7 mouse cellular contexts compared by ENCODE assay signal in the genomic region with DNA sequence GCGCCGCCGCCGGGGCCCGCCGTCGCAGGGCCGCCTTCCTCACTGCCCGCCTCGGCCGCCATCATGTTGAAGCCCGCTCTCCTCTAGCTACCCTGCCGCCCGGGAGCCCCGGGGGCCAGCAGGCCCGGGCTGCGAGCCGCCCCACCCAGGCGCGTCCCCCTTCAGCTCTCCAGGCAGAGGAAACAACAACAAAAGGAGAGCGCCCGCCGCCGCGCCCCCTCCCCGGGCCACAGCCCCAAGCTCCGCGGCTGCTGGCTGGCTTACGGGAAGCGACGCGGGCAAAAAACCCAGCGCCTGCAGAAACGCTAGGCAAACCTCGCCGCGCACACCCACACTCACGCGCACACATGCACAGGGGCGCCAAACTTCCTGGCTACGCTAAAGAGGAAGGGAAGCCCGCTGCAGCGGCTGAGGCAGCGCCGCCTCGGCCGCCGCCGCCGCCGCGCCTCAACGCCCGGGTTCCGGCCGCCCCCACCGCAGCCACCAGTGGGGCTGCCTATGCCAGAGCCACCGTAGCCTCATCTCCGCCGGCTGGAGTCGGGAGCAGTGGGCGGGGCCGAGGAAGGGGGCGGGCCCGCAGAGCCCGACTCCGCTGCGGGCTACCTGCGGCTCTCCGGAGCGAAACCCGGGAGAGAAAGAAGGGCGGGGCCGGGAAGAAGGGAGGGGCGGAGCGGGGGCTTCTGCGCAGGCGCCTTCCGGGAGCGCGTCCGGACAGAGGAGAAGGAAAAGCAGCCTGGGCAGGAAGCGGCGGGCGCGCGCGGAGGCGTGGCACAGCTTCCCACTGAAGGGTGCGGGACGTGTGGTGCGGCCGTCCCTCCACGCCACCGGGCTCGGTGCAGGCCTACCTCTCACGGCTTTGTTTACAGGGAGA. TPM values are rescaled to one million over a fixed set of nuclear protein-coding genes. Genes with fewer than 3 reads are reported as not detected.
DNase-seq lines count a peak whose midpoint lies in the region; ATAC-seq and TF ChIP-seq lines count a peak whose summit lies in the region.

Gene Rasa1 (minus strand): TSS at position 288 of the 871 bp plus-strand sequence.

- peak within 1 kb of the TSS; percentile 99 for H3K27ac ChIP-seq in embryonic facial prominence, embryonic 12.5 days
- peak within 1 kb of the TSS; percentile 98 for H3K27ac ChIP-seq in kidney, adult 2 months (ENCODE audit: insufficient read depth, low read depth, low read length)
- peak within 1 kb of the TSS; percentile 100 for H3K27ac ChIP-seq in limb, embryonic 12.5 days
- H3K27ac ChIP-seq in midbrain, embryonic 15.5 days: peak within 1 kb of the TSS; percentile 100
- peak within 1 kb of the TSS; percentile 89 for H3K27ac ChIP-seq in spleen, adult 2 months (ENCODE audit: insufficient read depth, low read length)

- H3K4me1 ChIP-seq in embryonic facial prominence, embryonic 12.5 days: no peaks in the 10 kb centered on the region
- H3K4me1 ChIP-seq in kidney, adult 2 months (ENCODE audit: control insufficient read depth, insufficient read depth, low read length): 0 out of 2 replicates have a peak, but pooled peaks cover 3% of the 10 kb centered on the region
- peaks cover 3% of the 10 kb centered on the region for H3K4me1 ChIP-seq in limb, embryonic 12.5 days (replicated peaks)
- peaks cover 13% of the 10 kb centered on the region for H3K4me1 ChIP-seq in midbrain, embryonic 15.5 days
- H3K4me1 ChIP-seq in spleen, adult 2 months (ENCODE audit: control insufficient read depth, insufficient read depth, insufficient read length): no peaks in the 10 kb centered on the region

- peak; percentile 96 for DNase-seq in adrenal gland, postnatal 25 days
- peak; percentile 100 for DNase-seq in heart, adult 11 months
- peak; percentile 98 for DNase-seq in kidney, adult 2 months
- peak; percentile 76 to 87 for DNase-seq in spleen, adult 2 months (ENCODE audit: low read depth in 1 of 2, low spot score in 2 of 2)

- peak; percentile 79 for TF ChIP-seq POLR2A in kidney, adult 2 months (IDR thresholded peaks at IDR 0.05; ENCODE audit: low read depth, low read length)
- peak; percentile 75 for TF ChIP-seq POLR2A in spleen, adult 2 months (IDR thresholded peaks at IDR 0.05; ENCODE audit: low read depth, low read length)

- H3K9me3 ChIP-seq in embryonic facial prominence, embryonic 12.5 days: no peaks in the 10 kb centered on the region
- no peaks in the 10 kb centered on the region for H3K9me3 ChIP-seq in limb, embryonic 12.5 days
- no peaks in the 10 kb centered on the region for H3K9me3 ChIP-seq in midbrain, embryonic 15.5 days

- TF ChIP-seq CTCF in kidney, adult 2 months (conservative IDR thresholded peaks at IDR 0.05; ENCODE audit: insufficient read depth, insufficient read length, low read depth, low read length): no peak
- no peak for TF ChIP-seq CTCF in spleen, adult 2 months (IDR thresholded peaks at IDR 0.05; ENCODE audit: extremely low read depth, insufficient read depth, insufficient read length, insufficient replicate concordance)

- no peaks in the 10 kb centered on the region for H3K36me3 ChIP-seq in embryonic facial prominence, embryonic 12.5 days
- H3K36me3 ChIP-seq in kidney, adult 2 months (ENCODE audit: control insufficient read depth, insufficient read depth, low read length): no peaks in the 10 kb centered on the region
- no peaks in the 10 kb centered on the region for H3K36me3 ChIP-seq in limb, embryonic 12.5 days
- no peaks in the 10 kb centered on the region for H3K36me3 ChIP-seq in midbrain, embryonic 15.5 days (replicated peaks)
- no peaks in the 10 kb centered on the region for H3K36me3 ChIP-seq in spleen, adult 2 months (ENCODE audit: control insufficient read depth, insufficient read depth, low read length)

- 1% methylated on average over 95 of the region's 97 CpGs for WGBS in embryonic facial prominence, embryonic 12.5 days
- WGBS in kidney, adult 2 months: under 1% methylated on average over 92 of the region's 97 CpGs
- under 1% methylated on average over 82 of the region's 97 CpGs for WGBS in limb, embryonic 12.5 days
- WGBS in midbrain, embryonic 15.5 days: under 1% methylated on average over 97 of the region's 97 CpGs
- WGBS in spleen, adult 2 months: under 1% methylated on average over 91 of the region's 97 CpGs

- peak within 1 kb of the TSS; percentile 89 for H3K9ac ChIP-seq in embryonic facial prominence, embryonic 12.5 days
- H3K9ac ChIP-seq in limb, embryonic 12.5 days (replicated peaks): peak within 1 kb of the TSS; percentile 95
- peak within 1 kb of the TSS; percentile 99 for H3K9ac ChIP-seq in midbrain, embryonic 15.5 days

- H3K4me3 ChIP-seq in embryonic facial prominence, embryonic 12.5 days: peak within 1 kb of the TSS; percentile 95
- H3K4me3 ChIP-seq in kidney, adult 2 months (ENCODE audit: insufficient read depth, low read depth, low read length): peak within 1 kb of the TSS; percentile 100
- peak within 1 kb of the TSS; percentile 99 for H3K4me3 ChIP-seq in limb, embryonic 12.5 days (replicated peaks)
- peak within 1 kb of the TSS; percentile 99 for H3K4me3 ChIP-seq in midbrain, embryonic 15.5 days
- peak within 1 kb of the TSS; percentile 98 for H3K4me3 ChIP-seq in spleen, adult 2 months (ENCODE audit: extremely low read depth, insufficient read depth, insufficient read length)

- H3K27me3 ChIP-seq in embryonic facial prominence, embryonic 12.5 days: no peaks in the 10 kb centered on the region
- no peaks in the 10 kb centered on the region for H3K27me3 ChIP-seq in kidney, adult 2 months (replicated peaks; ENCODE audit: control insufficient read depth, insufficient read depth, low read length)
- H3K27me3 ChIP-seq in limb, embryonic 12.5 days: no peaks in the 10 kb centered on the region
- no peaks in the 10 kb centered on the region for H3K27me3 ChIP-seq in midbrain, embryonic 15.5 days (replicated peaks)
- no peaks in the 10 kb centered on the region for H3K27me3 ChIP-seq in spleen, adult 2 months (ENCODE audit: control insufficient read depth, insufficient read depth, low read length)

- ATAC-seq in embryonic facial prominence, embryonic 12.5 days (ENCODE audit: insufficient number of reproducible peaks, insufficient read depth, low FRiP score, low TSS enrichment): peak; percentile 100
- peak; percentile 99 for ATAC-seq in limb, embryonic 12.5 days (ENCODE audit: insufficient number of reproducible peaks, insufficient read depth, low FRiP score, low TSS enrichment, low read depth)
- ATAC-seq in midbrain, embryonic 15.5 days (replicated peaks): peak; percentile 98

- H3K4me2 ChIP-seq in embryonic facial prominence, embryonic 12.5 days (replicated peaks): peak within 1 kb of the TSS; percentile 64
- peak within 1 kb of the TSS; percentile 66 for H3K4me2 ChIP-seq in limb, embryonic 12.5 days
- H3K4me2 ChIP-seq in midbrain, embryonic 15.5 days: peak within 1 kb of the TSS; percentile 67

RNA-seq across cellular contexts. Expression of gene Rasa1, which starts in this region (rescaled TPM):
- 52.2 and 60.0 TPM in 2 replicates for total RNA-seq in adrenal gland, postnatal 25 days (2021)
- 56.8 and 60.3 TPM in 2 replicates for polyA plus RNA-seq in embryonic facial prominence, embryonic 12.5 days (2016; fragmentation: Nextera tagmentation; extraction: Ambion mirVana)
- 7.0 and 7.8 TPM in 2 replicates for polyA plus RNA-seq in kidney, adult 2 months (2012; rRNA removed)
- 54.6 and 61.3 TPM in 2 replicates for polyA plus RNA-seq in limb, embryonic 12.5 days (2016; fragmentation: Nextera tagmentation; extraction: Ambion mirVana)
- 60.1 and 67.0 TPM in 2 replicates for polyA plus RNA-seq in midbrain, embryonic 15.5 days (2015; fragmentation: Nextera tagmentation; extraction: Ambion mirVana)
- polyA plus RNA-seq in spleen, adult 2 months (2012; rRNA removed): 4.5 and 5.2 TPM in 2 replicates

Comparison
In these comparisons a context has a peak if more than half of its experiments do, and no peak if none do; other contexts are left out.
1. Peak in every context shown above with its lines: DNase-seq, ATAC-seq, H3K4me3 ChIP-seq and H3K27ac ChIP-seq.